Mouse (Mus musculus) c-Kit-negative CD71-positive TER-119-positive erythroid progenitor cells, embryonic 14.5 days (primary cell): ENCODE results near the gene Trim8.

Experiments used
- DNase-seq: peaks from one replicate; pipeline ENCODE4 v3.0.0-alpha.2; 2013; ENCODE audit warnings: low read depth, low spot score

Trim8 gene

GRCm38 (mm10) chr19:46523480-46524151, 22.1 kb downstream of the Trim8 start:
- DNase-seq: no peak

DNA sequence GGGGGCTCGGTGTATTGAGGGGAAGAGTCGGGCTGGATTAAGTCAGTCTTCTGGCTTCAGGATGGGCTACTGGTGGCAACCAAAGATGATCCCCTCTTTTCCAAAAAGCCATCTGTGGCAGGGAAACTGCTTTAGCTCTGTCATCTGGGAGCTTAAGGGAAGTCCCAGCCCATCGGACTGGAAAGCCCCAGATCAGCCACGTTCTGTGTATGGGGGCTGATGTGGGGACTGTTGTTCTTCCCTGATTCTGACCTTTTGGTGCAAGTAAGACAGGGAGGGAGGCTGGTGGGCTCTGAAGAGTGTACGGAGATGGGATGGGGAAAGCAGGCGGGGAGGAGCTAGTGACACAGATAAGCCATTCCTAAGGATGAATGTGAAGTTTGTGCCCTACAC, 22.6 kb downstream of the Trim8 start:
- DNase-seq: no peak

- DNase-seq: no peak
These were observed 23.3 kb downstream of the Trim8 start for GRCm38 (mm10) chr19:46524601-46525321.

DNA sequence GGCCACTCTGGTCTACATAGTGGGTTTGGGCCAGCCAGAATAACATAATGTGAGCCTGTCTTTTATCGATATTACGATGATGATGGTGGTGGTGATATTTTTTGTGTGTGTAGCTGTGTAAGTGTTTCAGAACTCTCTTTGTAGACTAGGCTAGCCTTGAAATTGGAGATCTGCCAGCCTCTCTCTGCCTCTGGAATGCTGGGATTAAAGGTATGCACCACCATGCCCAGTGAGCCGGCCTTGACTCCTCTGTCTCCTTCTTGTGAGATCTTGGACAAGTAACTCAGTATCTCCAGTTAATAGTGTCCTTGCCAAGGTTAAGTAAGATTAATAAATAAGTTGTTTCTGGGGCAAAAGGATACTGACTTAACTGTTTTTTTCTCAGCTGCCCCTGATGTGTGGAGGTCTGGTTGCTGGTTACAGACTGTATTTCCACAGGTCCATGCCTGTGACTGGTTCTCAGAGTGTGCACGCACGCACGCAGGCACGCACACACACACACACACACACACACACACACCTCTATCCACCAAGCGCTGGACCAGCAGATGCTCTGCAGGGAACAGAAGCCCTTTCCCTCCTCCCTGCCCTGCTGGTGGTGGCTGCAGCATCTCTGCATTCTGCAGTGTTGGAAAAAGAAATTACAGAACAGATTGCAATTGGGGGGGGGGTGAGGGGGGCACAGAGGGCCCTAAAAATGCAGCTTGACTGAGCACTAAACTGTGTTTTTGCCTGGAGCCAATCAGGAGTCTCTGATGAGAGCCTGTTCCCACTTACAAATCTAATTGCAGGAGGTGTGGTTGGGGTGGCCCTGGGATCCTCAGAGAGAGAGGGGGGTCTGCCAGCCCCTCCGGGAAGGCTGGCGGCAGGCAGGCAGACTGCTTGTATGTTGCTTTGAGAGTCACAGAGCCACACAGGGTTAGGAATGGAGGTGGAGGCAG, 24.5 kb downstream of the Trim8 start:
- no peak for DNase-seq

DNA sequence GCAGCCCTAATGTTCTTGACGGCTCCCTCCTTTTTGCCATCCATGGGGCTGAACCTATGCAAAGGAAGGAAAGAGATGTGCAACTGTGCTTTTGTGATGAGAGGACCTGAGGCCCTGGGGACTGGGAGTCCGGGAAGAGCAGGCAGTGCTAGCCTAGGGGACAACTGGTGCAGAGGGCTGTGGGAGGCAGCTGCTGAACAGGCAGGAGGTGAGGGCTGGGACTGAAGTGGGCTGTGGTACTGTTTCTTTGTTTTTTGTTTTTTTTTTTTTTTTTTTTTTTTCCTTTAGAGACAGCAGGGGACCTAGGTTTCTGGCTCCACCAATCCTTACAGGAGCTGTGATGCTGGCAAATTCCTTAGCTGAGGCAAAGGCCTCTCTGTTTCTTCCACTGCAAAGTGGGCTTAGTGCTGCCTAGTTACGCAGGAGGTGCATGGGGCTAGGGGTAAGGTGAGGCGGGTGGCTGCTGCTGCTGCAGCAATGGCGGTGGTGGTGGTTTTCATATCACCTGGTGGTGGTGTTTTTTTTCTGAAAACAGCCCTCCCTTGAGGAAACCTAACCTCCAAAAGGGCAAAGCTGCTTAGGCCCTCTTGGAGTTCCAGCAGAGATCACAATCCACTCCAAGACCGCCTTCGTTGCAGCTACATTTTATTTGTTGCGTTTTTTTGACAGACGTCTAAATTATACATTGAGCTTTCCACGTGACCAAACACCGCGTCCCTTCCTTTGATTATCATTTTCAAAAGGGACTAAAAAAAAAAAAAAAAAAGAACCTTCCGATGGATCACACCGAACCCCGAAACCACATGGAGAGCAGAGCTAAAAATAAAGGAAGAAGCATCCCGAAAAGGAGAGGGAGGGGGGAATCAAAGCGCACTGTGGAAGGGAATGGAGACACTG, 26.4 kb downstream of the Trim8 start:
- DNase-seq: no peak

- DNase-seq: no peak
These were observed 27.2 kb downstream of the Trim8 start for GRCm38 (mm10) chr19:46528529-46529213.

DNA sequence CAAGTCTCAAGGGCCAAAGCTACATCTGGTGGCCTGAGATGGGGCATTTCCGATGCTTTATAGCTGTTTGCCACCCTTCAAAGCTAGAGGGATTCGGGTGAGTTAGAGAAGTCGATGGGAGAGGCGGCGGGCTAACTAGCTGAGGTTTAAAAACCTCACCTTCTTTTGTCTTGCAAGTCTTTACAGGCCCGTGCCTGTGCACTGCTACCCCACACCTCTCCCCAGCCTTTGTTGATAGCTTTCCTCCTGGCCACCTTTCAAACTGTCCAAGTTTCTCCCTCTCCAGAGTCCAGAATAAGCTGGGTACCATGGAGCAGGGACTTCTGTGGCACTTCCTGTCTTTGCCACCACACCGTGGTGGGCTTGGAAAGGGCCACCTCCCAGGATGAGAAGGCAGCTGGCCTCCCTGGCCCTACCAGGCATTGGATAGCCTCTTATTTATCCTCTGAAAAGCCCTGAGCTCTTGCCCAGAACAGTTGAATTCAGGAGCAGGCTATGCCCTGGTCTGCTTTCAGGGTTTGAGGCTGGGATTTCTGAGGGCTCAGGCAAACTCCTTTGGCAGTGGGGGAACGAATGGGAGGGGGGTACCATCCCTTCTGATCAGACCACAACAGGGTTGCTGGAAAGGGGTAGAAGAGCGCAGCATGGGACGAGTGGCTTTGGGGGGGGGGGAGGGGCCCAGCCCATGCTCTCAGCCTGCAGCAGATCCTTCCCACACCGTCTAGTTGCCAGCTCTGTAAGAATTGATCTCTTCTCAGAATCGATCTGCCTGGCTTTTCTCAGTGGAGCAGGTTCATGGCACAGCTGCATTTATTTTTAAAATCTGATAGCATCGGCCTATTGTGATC, 28.3 kb downstream of the Trim8 start:
- DNase-seq: no peak

- no peak for DNase-seq
These were observed 29.0 kb downstream of the Trim8 start for GRCm38 (mm10) chr19:46530449-46530990.

- no peak for DNase-seq
These were observed 29.8 kb downstream of the Trim8 start for GRCm38 (mm10) chr19:46531071-46532030.

DNA sequence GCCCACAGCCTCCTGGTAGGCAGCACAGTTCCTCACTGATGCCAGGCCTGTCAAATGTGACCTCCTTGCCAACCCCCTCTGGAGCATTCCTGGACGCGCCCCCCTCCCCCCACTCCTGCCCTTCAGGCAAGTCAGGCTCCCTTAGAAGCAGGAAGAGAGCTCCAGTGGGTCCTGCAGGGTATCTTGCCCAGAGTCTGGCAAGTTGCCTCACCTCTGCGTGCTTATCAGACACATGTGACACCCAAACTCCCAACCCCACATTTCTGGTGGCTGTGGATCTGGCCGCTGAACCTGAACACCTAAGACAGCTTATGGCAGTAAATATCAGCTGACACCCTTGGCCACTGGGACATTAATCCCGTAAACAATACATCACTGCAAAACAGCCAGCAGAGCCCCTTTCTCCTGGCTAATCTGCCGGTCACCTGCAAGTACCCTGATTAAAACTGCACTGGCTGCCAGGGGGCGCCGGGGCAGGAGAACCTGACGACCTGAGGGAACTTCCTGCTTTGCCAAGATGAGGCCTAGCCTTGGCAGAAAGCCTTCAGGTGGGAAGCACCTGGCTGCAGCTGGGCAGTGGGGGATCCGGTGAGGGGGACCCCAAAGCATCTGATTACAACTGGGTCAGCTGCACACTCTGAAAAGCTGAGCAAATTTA, 30.7 kb downstream of the Trim8 start:
- DNase-seq: no peak

- no peak for DNase-seq
These were observed 31.6 kb downstream of the Trim8 start for GRCm38 (mm10) chr19:46533066-46533465.

DNA sequence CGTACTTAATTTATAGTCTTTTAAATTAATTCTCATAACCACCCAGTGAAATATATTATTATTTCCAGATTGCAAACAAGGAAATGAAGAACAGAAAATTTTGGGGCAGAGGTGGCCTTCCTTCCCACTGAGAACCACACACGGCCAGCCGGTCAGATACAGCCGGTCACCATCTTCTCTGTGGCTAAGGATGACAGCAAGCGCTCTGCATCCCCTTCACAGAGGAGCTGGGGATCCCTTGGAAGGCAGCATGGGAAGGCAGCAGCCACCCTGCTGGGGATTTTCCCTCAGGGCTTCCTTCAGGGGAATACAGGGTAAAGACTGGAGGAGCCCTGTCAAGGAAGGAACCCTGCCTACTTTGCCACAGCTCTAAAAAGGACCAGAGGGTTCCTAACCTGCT, 32.0 kb downstream of the Trim8 start:
- no peak for DNase-seq

- DNase-seq: no peak
These were observed 33.1 kb downstream of the Trim8 start for GRCm38 (mm10) chr19:46534542-46535098.

DNA sequence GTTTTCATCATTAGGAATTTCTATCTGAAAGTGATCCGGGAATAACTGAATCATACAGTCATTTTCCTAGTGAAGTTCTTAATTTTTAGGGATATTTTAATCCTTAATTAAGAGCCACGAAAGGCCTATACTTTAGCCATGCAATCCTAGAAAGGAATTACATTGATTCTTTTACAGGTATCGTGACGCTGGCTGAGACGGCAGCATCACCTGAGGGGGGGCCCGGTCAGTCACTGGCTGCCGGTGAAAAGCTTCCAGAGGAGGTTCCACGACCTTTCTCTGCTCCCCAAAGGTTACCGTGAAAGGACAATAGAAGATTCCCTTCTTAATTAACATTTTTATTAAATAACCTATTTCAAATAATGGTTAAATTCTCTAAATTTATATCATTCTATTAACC, 35.9 kb downstream of the Trim8 start:
- DNase-seq: no peak

- no peak for DNase-seq
These were observed 36.7 kb downstream of the Trim8 start for GRCm38 (mm10) chr19:46538213-46538612.

DNA sequence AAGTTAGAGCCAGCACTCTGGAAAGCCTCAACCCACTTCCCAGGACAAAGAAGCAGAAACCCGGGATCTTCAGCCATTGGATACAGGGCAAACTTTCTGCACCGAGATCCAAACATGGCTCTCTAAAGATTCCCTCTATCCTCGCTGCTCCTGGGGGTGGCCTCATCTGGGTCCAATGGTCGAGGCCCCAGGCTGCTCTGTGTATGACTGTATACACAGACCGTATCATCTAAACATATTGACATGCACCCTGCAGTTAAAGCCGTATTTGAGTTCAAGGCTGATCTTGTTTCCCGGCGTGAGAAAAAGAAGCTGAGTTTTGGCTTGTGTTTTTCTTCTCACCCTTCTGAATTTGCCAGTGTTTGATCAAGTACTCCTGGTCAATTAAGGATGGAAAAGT, 41.2 kb downstream of the Trim8 start:
- no peak for DNase-seq

DNA sequence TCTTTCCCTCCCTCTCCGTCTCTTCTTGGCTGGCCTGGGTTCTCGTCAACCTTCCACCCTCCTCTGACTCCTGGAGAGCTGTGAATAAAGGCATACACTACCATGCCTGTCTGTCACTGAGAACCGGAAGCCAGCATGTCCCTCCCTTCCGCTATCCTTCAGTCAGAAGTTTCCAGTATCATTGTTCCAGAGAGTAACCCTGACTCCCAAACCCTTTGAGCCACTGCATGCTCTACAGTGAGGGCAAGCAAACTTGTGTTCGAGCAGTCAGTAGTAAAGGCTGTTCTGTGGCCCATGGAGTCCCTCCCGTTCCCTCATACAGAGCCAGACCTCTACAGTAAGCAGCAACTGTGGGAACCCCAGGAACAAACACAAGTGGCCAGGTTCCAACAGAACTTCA, 46.1 kb downstream of the Trim8 start:
- no peak for DNase-seq
